Mouse (Mus musculus) layer of hippocampus, postnatal 25 days (tissue): ENCODE measurements at regions not wholly inside any gene's neighbourhood (a gene's known extent, or its start where the extent isn't known, plus 50 kb on each side); places are given as distances from the start of the nearest gene placed in this dataset.

ENCODE experiments used
- DNase-seq, 2 experiments: peaks; one replicate each; pipeline ENCODE4 v3.0.0; 2022; ENCODE audit warnings: mixed read lengths in 2 of 2, low spot score in 1 of 2; ENCODE audit errors: extremely low spot score in 1 of 2

DNA sequence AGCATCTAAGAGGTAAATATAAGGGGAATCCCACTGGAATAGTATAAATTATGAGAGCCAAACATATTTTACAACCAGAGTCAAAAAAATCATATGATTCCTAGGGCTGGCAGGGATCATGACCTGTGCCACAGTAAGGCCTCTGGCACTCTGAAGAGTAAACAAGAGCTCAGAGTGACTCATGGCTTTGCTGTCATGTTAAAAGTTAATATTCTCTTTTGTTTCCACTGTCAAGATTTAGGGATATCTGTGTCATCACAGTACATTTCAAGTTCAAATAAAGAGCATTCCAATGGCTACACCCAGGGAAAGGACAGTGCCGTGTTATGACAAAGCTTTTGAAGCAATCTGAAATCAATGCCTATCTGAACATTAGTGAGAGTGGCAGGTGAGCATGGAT, 341.6 kb upstream of the Marcks start:
- no peak for DNase-seq

DNA sequence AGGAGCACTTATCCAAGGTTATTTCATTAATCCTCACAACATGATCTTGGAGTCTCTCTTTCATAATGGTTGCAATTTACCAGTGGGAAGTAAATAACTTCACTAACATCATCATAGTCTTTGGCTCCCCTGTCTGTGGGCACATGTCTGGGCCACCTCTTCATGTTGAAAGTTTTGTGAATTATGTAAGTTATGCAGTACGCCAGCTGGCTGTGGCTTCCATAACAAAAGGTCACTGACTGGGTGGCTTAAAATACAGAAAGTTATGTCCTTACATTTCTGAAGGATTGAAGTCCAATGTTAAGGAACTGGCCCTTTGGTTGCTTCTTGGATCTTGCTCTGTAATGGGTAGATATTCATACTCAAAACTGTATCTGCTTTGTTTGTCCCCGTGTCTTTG, 339.4 kb upstream of the Marcks start:
- DNase-seq = no peak

DNA sequence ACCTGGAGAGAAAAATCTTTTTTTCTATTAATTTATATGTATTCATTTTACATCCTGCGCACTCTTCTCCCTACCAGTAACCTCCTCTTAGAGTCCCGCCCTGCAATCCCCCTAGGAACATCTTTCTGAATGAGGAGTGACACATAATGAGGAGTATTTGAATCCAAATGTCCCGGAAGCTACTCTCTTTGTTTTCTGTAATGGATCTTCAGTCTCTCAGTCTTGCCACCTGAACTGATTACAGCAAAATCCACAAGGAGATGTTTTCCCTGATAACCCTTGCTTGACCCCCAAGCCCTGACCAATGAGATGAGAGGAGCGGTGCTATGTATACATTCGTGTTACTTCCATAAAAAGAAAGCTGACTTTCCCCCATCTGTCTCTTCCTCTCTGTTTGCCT, 334.4 kb upstream of the Marcks start:
- no peak for DNase-seq

DNA sequence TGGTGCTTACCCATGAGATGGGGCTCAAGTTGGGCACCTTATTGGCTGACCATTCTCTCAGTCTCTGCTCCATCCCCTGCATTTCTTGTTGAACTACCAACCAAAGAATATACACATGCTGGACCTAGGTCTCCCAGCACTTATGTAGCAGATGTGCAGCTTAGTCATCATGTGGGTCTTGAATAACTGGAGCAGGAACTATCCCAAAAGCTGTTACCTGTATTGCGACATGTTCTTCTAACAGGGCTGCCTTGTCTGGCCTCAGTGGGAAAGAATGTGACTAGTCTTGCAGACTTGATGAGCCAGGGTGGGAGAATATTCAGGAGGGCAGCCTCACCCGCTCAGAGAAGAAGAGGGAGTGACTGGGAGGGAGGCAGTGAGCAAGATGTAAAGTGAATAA, 318.7 kb upstream of the Marcks start:
- no peak for DNase-seq

DNA sequence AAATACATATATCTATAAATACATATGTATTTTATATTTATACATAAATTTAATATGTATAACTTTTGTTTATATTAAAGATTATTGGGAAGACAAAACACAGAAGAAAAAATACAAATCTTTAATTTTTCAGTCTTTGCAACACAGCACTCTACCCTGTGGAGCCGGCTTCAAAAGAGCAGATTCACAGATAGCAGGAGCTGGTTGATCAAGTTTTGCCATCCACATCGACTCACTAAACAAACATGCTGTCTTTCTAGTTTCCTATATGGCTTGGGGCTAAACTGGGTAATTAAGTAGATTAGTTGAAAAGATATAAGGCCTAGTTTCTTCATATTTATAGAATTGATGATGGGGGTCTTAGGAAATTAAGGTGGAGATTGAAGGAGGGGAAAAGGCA, 311.2 kb upstream of the Marcks start:
- no peak for DNase-seq

DNA sequence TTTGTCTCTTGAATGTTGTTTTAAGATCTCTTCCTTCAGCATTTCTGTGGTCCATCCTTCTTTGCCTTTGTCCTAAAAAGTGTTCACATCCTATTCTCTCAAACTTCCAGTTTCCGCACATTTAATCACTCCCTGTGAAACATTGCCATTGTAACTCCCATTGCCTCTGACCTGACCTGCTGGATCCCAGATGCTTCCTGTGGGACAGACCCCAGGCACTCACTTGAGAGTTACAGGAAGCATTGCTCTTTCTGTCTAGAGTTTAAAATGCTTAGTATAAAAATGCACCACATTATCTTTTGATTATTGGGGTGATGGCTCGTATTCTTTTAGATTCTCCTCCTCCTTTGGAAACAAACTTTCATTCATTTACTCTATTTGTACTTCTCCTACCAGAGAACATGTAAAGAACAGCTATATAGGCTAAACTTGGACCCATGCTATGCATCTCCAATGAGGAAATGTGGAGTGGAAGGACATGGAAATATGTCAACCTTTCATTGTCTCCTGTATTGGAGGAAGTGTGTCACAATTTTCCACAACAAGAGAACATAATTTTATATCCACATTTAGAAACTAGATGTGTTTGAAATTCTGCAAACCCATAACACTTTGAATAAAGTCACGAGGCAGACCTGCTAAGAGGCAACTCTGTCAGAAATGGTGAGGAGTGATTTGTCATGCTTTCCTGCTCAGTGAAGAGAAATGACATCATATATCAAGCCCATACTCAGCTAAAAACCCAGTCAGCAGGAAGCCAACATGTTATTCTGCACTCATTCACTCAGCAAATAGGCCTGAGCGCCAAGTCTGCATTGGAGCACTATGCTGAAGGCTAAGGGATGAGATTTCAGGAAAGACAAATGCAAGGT, 308.8 kb upstream of the Marcks start:
- DNase-seq = no peak

DNA sequence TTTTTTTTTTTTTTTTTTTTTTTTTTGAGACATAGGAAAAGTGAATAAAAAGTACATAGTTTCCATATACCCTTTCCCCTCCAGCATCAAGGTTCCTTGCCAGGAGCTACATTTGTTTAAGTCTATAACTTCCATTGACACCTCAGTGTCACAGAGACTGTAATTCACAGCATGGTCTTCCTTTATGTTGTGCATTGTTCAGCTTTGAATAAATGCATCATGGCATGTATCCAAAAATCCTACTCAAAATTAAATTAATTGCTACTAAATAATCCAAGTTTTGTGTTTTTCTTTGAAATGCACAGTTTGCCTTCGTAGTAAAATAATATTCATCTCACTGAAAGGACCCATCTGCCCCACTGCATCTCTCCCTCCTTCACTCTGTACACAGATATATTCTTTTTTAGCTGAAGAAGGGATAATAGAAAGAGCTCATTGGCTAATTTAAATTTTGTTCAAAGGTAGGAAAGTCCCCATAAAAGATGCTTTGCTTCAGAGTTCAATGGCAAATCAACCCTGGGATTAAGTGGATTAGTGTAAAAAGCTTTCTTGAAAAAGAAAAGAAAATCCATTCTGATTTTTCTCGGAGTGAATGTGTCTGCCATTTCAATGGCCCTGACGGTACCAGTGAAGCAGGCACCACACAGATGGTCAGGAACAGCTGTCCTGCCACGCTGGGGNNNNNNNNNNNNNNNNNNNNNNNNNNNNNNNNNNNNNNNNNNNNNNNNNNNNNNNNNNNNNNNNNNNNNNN, 301.3 kb upstream of the Marcks start:
- no peak for DNase-seq

DNA sequence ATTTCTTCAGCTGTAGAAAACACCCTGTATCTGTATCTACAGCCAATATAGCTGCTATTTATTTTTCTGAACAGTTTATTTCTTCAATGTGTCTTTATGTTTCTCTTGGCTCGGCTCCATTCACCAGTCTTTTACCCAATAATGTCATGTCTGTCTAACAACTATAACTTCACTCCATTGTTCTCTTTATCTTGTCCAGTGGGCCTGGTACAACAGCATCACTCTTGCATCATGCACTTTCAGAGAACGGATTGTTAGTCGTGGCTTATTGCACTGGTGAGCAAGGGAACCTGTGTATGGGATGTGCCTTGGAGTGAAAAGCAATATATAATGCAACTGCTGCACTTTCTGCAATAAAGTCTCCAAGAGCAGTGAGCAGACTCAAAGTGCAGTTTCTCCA, 299.6 kb upstream of the Marcks start:
- DNase-seq = no peak

DNA sequence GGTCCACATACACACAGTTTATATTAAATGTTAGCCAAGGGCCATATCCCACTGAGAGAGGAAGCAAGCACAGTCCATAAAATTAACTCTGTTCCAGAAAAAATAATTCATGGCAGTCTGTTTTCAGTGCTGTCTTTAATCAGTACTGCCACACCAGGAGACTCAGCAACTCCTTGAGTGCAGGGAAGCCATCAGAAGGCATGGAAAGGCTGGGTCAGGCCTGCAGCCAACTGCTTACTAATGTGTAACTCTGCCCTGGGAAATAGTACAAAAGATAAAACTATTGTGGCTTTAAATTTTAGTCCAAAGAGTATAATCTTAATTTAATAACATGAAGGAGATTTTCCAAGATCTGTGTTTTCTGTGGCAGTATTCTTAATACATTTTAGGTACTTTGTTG, 298.1 kb upstream of the Marcks start:
- DNase-seq = no peak

DNA sequence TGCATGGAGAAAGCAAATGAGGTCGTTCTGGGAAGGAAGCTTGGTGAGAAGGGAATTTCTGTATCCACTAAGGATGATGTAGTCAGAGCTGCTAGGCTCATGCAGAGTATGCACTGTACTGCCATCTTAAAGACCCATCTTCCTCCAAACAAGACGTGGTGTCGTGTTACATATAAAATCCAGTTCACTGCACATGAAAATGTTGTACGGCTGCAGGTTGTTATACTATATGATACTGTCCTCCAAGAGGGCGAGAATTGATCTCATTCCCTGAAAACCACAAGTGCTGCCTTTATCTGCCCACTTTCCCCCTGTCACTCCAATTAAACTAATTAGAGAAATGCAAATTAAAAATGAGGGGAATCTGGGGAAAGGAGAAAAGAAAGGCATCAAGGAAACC, 295.5 kb upstream of the Marcks start:
- DNase-seq = no peak

DNA sequence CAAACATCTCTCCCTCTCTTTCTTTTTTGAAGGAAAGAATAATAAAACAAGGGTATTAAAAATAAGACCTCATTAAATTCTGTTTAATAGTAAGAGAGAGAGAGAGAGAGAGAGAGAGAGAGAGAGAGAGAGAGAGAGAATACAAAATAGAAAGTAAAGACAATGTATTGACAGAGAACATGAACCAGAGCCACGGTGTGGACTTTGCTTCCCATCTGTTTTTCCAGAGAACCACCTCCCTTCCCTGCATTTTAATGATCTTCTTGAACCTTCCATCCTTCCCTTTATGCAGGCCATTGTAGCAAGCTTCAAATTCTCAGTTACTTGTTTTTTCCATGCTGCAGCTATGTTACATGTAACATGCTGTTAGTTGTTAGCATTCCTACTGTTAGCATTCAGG, 284.3 kb upstream of the Marcks start:
- DNase-seq = no peak

DNA sequence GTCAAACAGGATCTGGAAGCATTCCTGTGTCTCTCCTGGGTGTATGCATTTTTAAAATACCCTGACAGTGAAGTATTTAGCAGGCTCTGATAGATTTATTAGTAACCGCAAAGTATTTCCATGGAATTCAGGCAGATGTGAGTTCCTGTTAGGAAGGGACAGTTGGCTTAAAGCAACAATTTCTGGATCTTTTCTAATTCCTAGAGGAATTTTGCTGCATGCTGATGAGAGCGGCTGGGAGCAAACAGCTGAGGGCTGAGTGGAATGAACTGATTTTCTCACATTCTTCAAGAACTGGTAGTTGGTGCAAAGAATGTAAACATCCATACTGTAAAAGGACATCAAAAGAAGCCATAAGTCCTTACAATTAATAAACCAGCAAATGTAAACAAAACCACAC, 283.9 kb upstream of the Marcks start:
- DNase-seq = no peak

DNA sequence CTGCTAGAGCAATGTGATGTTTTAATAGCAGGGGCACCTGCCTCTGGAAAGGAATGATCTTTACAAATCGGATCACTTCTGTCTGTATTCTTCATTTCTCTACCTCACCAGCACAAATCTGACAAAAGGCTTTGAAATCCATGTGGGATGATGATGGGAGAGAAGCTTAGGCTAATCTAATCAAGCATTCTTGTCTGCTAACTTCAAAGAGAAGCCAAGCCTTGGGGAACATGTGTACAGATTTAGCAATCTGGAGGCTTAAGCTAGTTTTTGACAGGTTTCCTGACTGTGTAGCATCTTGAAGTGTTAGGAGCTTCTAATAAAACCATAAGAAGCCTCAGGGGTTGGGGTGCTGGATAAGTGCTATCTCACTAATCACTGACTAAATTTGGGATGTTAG, 277.6 kb upstream of the Marcks start:
- no peak for DNase-seq

DNA sequence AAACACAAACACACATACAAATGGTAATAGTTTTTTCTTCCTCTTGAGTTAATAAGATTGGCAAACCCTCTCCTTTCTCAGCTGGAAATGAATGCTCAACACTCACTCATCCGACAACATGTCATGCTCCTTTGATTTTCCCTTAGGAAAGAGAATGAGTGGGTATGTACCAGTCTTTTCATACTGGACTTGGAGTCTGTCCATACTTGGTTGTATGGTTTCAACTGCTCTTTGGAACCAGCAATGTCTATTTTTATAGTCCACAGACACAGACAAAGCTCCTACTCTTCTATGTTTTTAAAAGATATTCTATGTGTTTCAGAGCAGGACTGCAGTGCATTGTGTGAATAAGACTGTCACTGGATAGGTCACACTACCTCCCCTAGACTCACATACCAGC, 273.7 kb upstream of the Marcks start:
- DNase-seq = no peak

DNA sequence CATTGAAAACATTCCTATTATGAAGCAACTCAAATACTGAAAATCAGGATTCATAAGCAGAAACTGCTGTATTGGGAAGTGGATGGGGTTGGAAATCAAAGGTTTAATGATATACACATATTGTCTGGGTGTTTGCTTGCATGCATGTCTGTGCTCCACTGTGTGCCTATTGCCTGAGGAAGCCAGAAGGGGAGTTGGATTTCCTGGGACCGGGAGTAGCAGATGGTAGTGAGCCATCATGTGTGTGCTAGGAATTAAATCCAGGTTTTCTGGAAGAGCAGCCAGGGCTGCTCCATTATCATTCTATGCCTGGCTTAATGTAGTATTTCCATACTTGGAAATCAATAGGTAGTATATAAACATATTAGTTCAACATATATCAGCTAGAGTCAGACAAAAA, 271.0 kb upstream of the Marcks start:
- DNase-seq = no peak

DNA sequence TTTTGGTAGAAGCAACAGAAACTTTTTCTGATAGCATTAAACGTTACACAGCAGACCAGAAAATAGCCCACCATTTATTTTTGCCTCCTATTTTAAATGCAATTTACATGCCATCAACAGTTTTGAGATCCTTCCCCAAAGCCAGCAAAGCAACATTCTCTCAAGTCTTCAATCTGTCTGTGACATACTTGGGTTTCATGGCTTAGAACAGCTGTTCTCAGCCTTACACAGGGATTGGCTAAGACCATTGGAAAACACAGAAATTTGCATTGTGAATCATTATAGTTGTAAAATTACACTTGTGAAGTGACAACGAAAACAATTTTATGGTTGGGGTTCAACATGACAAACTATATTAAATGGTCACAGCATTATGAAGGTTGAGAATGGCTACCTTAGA, 268.8 kb upstream of the Marcks start:
- DNase-seq = no peak

DNA sequence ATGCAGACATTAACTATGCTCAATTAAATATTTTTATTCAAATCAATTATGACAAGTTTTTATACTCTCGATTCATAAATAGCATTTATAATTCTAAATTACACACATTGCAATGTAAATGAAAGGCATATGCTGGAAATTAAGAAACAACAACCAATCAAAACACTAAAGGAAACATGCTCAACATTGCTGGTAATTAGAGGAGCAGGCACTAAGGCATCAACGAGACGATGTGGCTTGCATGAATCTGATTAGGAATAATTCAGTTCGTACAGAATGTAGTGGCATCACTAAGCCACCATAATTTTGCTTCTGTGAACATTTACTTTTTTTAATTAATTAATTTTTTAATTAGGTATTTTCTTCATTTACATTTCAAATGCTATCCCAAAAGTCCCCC, 266.2 kb upstream of the Marcks start:
- no peak for DNase-seq

DNA sequence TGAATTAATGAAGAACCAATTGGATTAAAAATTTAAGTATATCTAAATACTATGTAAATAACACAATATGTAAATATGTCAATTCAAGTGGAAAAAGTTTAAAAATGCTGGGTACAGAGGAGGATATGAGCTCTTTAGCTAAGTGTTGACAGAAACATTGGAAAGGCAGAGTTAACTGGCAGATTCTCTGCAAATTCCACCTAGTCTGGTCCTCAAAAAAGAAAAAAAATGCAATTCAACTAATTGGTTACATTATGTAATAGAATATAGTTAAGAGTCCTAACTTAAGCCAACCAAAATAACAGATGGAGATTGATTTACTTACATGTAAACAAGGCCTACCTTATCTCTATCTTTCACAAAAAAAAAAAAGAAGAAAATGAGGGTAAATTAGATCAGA, 265.7 kb upstream of the Marcks start:
- DNase-seq = no peak

DNA sequence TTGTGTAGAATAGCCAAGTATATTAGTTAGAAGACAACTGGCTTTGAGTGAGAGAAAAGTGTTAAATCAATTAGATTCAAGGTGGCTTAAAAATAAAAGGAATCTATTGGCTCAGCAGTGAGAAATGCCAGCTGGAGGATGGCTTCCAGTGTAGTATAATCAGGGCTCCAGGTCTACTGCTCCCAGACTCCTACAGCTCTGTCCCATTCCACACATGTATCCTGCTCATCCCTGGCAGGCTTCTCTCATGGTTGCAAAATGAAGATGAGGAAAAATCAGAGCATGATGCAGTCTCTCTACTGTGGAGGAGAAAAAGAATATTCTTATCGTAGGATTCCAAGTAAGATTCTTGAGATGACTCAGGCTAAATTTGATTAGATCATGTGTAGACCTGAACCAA, 263.7 kb upstream of the Marcks start:
- DNase-seq = no peak

DNA sequence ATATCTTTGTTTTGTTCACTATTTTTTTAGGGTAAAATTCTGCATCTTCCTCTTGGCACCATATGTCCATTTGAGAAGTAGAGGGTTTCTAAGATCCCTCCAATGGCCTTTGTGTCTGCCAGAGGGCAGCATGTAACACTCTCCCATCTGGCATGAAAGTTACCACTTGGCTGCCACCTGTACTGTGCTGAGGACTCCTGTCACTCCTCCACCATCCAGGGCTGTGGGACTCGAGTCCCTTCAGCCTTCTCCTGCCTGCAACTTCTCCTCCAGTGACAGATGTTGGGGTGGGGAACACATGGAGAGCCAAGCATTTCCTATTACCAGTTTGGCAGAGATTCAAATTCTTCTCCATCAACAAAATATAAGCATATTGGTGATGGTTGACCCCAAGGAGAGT, 262.3 kb upstream of the Marcks start:
- no peak for DNase-seq

DNA sequence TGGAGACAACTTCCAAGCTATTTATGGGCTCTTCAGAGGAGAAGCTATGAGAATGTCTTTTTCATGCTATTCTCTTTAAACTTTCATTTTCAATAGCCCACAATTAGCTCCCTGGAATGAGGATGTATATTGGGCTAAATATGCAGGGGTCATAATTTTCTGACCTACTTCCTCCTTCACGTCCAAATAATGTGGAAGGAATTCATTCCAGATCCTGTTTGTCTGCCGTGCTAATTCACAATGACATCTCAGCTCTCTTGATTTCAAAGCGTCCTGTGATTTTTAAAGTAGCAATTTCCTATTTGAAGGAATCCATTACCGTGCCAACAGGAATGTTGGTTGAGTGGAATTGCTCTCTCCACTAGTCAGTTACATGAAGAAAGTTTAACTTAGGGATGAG, 261.7 kb upstream of the Marcks start:
- no peak for DNase-seq
